Mouse (Mus musculus) MN1 (cell line): ENCODE measurements around the gene Prmt7.
A peak's percentile ranks its signal among the peaks of the same experiment; 100 is the strongest.

Experiments
- DNase-seq: peaks from one replicate; pipeline ENCODE4 v3.0.0-alpha.2; 2016; ENCODE audit warnings: low spot score

Prmt7 gene

GRCm38 (mm10) chr8:106226589-106226988 is 15.9 kb downstream of the Prmt7 start:
- peak; percentile 67 for DNase-seq

GRCm38 (mm10) chr8:106231536-106231935 is 20.8 kb downstream of the Prmt7 start:
- no peak for DNase-seq

GRCm38 (mm10) chr8:106232751-106233150 is 22.0 kb downstream of the Prmt7 start:
- DNase-seq = no peak

- DNase-seq = no peak
Observed at GRCm38 (mm10) chr8:106234567-106235261, 24.0 kb downstream of the Prmt7 start.

GRCm38 (mm10) chr8:106237106-106237505 is 26.4 kb downstream of the Prmt7 start:
- no peak for DNase-seq

GRCm38 (mm10) chr8:106250186-106250585 is 39.5 kb downstream of the Prmt7 start:
- no peak for DNase-seq

GRCm38 (mm10) chr8:106258169-106258568 is 47.4 kb downstream of the Prmt7 start:
- peak; percentile 28 for DNase-seq

- DNase-seq = no peak
Observed at GRCm38 (mm10) chr8:106259579-106260255, 49.0 kb downstream of the Prmt7 start.

GRCm38 (mm10) chr8:106260894-106261293 is 50.2 kb downstream of the Prmt7 start:
- DNase-seq = no peak

- no peak for DNase-seq
Observed at GRCm38 (mm10) chr8:106262343-106262742, 51.6 kb downstream of the Prmt7 start.

- DNase-seq = no peak
Observed at GRCm38 (mm10) chr8:106263928-106264327, 53.2 kb downstream of the Prmt7 start.

GRCm38 (mm10) chr8:106265398-106265797 is 54.7 kb downstream of the Prmt7 start:
- DNase-seq = no peak

GRCm38 (mm10) chr8:106268710-106269346 is 58.1 kb downstream of the Prmt7 start:
- no peak for DNase-seq

- peak; percentile 80 for DNase-seq
Observed at GRCm38 (mm10) chr8:106270804-106271203, 60.1 kb downstream of the Prmt7 start.

GRCm38 (mm10) chr8:106271378-106271777 is 60.6 kb downstream of the Prmt7 start:
- DNase-seq = no peak

- no peak for DNase-seq
Observed at GRCm38 (mm10) chr8:106273468-106273867, 62.7 kb downstream of the Prmt7 start.

- DNase-seq = no peak
Observed at GRCm38 (mm10) chr8:106276709-106277317, 66.1 kb downstream of the Prmt7 start.

- DNase-seq = no peak
Observed at GRCm38 (mm10) chr8:106278367-106279042, 67.8 kb downstream of the Prmt7 start.

GRCm38 (mm10) chr8:106280154-106280553 is 69.4 kb downstream of the Prmt7 start:
- DNase-seq = no peak

GRCm38 (mm10) chr8:106280844-106281243 is 70.1 kb downstream of the Prmt7 start:
- DNase-seq = no peak

GRCm38 (mm10) chr8:106287445-106287844 is 76.7 kb downstream of the Prmt7 start:
- DNase-seq = no peak

GRCm38 (mm10) chr8:106288732-106289131 is 78.0 kb downstream of the Prmt7 start:
- DNase-seq = no peak
